Mouse (Mus musculus): ENCODE data around the gene Mapk11.

Gene Mapk11

DNA sequence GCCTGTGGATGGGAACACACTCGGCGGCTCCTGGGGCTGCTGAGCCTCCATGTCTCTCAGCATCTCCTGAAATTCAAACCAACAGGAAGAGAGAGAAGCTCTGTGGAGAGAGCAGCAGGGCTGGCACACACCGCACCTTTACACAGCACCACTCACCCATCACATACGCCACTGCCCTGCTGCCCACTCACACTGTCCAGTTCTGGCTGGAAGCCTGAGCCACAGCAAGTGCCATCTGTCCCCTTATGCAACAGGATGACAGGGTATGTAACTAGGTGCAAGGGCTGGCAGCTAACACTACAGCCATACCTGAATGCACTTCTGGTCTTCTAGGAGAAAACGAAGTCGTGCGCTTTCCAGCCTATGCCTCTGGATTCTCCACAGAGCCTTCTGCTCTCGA lies 45.0 kb downstream of the Mapk11 start:
- no peak for DNase-seq (ENCODE audit: low read depth, low spot score)

DNA sequence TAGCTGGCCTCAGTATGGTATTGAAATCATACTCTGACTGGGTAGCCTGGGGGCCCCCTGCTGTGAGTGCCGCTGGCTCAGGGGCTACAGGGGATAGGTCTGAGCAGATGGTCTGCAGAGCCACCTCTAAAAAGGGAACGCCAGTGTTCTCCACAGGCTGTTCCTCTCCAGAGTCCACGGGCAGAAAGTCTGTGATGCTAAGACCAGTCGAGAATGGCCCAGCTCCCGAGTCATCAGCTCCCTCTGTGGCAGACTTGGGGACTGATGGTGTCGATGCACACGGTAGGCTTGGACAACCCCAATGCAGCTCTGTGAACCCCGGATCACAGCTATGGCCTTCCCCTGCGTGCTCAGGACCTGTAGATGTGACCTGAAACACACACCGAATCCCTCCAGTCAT lies 45.5 kb downstream of the Mapk11 start:
- DNase-seq (ENCODE audit: low read depth, low spot score), result no peak

DNA sequence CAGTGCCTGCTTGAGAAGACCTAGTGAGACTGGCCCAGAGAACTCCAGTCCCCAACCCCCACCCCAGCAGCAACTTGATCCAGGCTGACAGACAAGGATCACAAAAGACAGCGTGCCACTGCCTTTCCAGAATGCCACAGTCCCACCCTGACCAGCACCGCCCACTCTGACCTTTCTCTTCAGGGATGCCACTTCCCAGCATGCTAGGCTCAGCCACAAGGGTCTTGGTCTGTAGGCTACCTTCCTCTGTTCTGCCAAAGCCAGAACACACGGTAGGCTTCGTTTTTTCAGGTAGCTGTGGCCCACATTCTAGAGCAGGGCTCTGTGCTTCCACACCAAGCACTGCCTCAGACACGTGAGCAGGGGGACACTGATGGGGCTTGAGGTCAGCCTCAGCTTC lies 46.8 kb downstream of the Mapk11 start:
- no peak for DNase-seq (ENCODE audit: low read depth, low spot score)

DNA sequence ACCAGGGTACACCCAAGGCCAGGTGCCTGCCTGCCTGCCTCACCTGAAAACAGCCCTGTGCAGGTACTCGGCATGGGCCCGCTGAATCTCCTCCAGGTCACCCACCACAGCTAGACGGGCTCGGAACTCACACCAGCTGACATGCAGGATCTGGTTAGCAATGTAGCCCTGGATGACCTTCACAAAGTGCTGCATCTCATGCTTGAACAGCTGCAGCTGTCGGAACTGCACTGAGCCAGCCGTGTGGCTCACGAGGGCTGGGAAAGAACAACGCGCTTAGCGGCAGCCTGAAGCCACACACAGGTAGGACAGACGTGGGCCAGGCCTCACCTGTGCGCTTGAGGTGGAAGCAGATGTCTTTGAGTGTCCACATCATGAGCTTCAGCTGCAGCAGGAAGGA lies 48.6 kb downstream of the Mapk11 start:
- DNase-seq (ENCODE audit: low read depth, low spot score), result no peak

DNA sequence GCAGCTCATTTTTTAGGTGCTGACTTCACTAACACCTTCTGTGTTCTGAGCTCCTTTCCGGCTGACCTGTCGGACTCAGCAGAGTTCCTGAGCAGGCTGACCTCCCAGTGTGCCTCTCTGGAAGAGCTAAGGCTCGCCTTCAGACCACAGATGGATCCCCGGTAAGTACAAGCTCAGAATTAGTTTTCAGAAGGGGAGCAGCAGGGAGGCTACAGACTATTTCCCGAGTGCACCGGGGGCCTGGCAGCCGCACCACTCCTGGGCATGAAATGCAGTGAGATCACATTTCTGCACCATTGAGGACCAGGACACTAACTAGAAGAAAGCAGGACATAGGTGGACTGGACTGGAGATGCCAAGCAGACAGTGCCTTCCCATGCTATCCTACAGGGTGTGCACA lies 50.8 kb downstream of the Mapk11 start:
- no peak for DNase-seq (ENCODE audit: low read depth, low spot score)

DNA sequence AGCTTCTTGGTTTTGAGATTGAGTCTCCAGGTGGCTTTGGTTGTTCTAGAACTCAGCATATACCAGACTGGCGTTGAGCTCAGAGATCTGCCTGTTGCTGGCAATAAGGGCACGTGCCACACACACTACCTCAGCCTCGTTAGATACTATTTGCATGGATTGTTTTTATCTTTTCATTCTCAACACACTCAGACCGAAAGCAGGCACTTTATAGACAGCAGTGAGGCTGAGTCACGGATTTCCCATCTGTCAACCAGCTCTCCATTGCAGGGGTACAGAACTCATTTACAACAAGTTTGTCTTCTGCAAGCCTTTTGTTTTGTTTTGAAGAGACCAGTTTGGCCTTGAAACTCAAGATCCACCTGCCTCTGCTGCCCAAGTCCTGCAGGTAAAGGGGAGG lies 52.0 kb downstream of the Mapk11 start:
- DNase-seq (ENCODE audit: low read depth, low spot score), result no peak

Data from telencephalon, adult 2 months (tissue).